Mouse (Mus musculus) heart, embryonic 12.5 days (tissue): ENCODE data around the gene Mfap3. TPM values are rescaled to one million over a fixed set of nuclear protein-coding genes. Genes with fewer than 3 reads are reported as not detected.
A peak's percentile ranks its signal among the peaks of the same experiment; 100 is the strongest.

ENCODE experiments used
- ATAC-seq: fragments of 200-750 bp; cut with Nextera tagmentation; 2 replicates; pipeline ENCODE4 v1.8.0; 2017; ENCODE audit warnings: moderate TSS enrichment, moderate library complexity; ENCODE audit not compliant: insufficient number of reproducible peaks, low FRiP score
- H3K27ac ChIP-seq: fragments of 300-500 bp; sonication (generic); 2 replicates; pipeline ENCODE4 v1.5.1; 2016; ENCODE audit warnings: mild to moderate bottlenecking, moderate library complexity; ENCODE audit not compliant: poor library complexity, severe bottlenecking
- H3K27me3 ChIP-seq: fragments of 300-500 bp; sonication (generic); replicated peaks from 2 replicates; pipeline ENCODE4 v1.6.1; 2016; ENCODE audit warnings: mild to moderate bottlenecking, moderate library complexity
- H3K36me3 ChIP-seq: fragments of 300-500 bp; sonication (generic); 2 replicates; pipeline ENCODE4 v1.6.1; 2016; ENCODE audit warnings: mild to moderate bottlenecking, moderate library complexity
- H3K4me1 ChIP-seq: fragments of 300-500 bp; sonication (generic); replicated peaks from 2 replicates; pipeline ENCODE4 v1.6.1; 2016; ENCODE audit warnings: mild to moderate bottlenecking
- H3K4me2 ChIP-seq: fragments of 300-500 bp; sonication (generic); 2 replicates; pipeline ENCODE4 v1.6.1; 2016; ENCODE audit warnings: mild to moderate bottlenecking, moderate library complexity
- H3K4me3 ChIP-seq: fragments of 300-500 bp; sonication (generic); 2 replicates; pipeline ENCODE4 v1.5.1; 2016; ENCODE audit warnings: mild to moderate bottlenecking
- H3K9ac ChIP-seq: fragments of 300-500 bp; sonication (generic); 2 replicates; pipeline ENCODE4 v1.6.1; 2016; ENCODE audit warnings: mild to moderate bottlenecking, moderate library complexity
- H3K9me3 ChIP-seq: fragments of 300-500 bp; sonication (generic); replicated peaks from 2 replicates; pipeline ENCODE4 v1.6.1; 2016; ENCODE audit warnings: mild to moderate bottlenecking, moderate library complexity
- WGBS: fragments of 180-500 bp; shearing (Covaris S2); methylation state at CpG from one replicate; pipeline ENCODE4 v1.1.7; 2016; 5-methylcytosine and 5-hydroxymethylcytosine counted together
- polyA plus RNA-seq: library from polyadenylated mRNA; unstranded; fragments of >200 nt; fragmentation: Nextera tagmentation; extraction: Ambion mirVana; gene quantifications from 2 replicates; pipeline ENCODE4 v1.2.1, GENCODE M21; 2016

Gene Mfap3
- polyA plus RNA-seq = 31.2 and 33.5 TPM in 2 replicates

GRCm38 (mm10) chr11:57518091-57518750 lies at the start of gene Mfap3, which contains the start of gene Fam114a2:
Gene Mfap3 (plus strand): TSS chr11:57518664.
Gene Fam114a2 (minus strand): TSS chr11:57518617.
- H3K27me3 ChIP-seq = no peaks in the 10 kb centered on the region
- peak within 1 kb of the TSS; percentile 79 for H3K27ac ChIP-seq
- H3K9ac ChIP-seq = peak within 1 kb of the TSS; percentile 92
- H3K4me3 ChIP-seq = peak within 1 kb of the TSS; percentile 88
- H3K36me3 ChIP-seq = peaks cover 23% of the 10 kb centered on the region; the same call in 1 of the 2 replicates
- H3K4me2 ChIP-seq = peak within 1 kb of the TSS; percentile 73
- H3K4me1 ChIP-seq = peaks cover 14% of the 10 kb centered on the region
- no peaks in the 10 kb centered on the region for H3K9me3 ChIP-seq
- WGBS = under 1% methylated on average over 59 of the region's 59 CpGs
- ATAC-seq = peak; percentile 95

- H3K9ac ChIP-seq = no peak overlapping the region
- no peak overlapping the region for H3K4me3 ChIP-seq
- H3K4me1 ChIP-seq = peaks cover 4% of the 10 kb centered on the region; the same call in 1 of the 2 replicates
- H3K4me2 ChIP-seq = no peak overlapping the region
- H3K36me3 ChIP-seq = no peaks in the 10 kb centered on the region
- H3K27ac ChIP-seq = no peak overlapping the region
- no peaks in the 10 kb centered on the region for H3K27me3 ChIP-seq
- 70% methylated on average over 4 of the region's 4 CpGs for WGBS
- no peaks in the 10 kb centered on the region for H3K9me3 ChIP-seq
- no peak for ATAC-seq
Measured at GRCm38 (mm10) chr11:57468706-57469105, 49.8 kb upstream of the Mfap3 start.

GRCm38 (mm10) chr11:57470056-57470455 lies 48.4 kb upstream of the Mfap3 start:
- no peaks in the 10 kb centered on the region for H3K9me3 ChIP-seq
- no peak for ATAC-seq
- WGBS = 40% methylated on average over 6 of the region's 6 CpGs

GRCm38 (mm10) chr11:57470979-57471378 lies 47.5 kb upstream of the Mfap3 start:
- Histone ChIP-seq H3K9me3 (no peaks in the 10 kb centered on the region), H3K4me1 (peaks cover 4% of the 10 kb centered on the region; the same call in 1 of the 2 replicates), H3K27me3 (0 out of 2 replicates have a peak, but pooled peaks cover 3% of the 10 kb centered on the region), H3K4me2 (no peak overlapping the region), H3K36me3 (no peaks in the 10 kb centered on the region), H3K4me3 (no peak overlapping the region), H3K27ac (no peak overlapping the region), H3K9ac (no peak overlapping the region)
- WGBS = 82% methylated on average over 7 of the region's 7 CpGs
- ATAC-seq = no peak

More at GRCm38 (mm10) chr11:57470056-57470455, 48.4 kb upstream of the Mfap3 start:
- H3K27me3 ChIP-seq = 0 out of 2 replicates have a peak, but pooled peaks cover 3% of the 10 kb centered on the region
- H3K9ac ChIP-seq = no peak overlapping the region
- peaks cover 4% of the 10 kb centered on the region; the same call in 1 of the 2 replicates for H3K4me1 ChIP-seq
- no peak overlapping the region for H3K4me2 ChIP-seq
- H3K4me3 ChIP-seq = no peak overlapping the region
- H3K36me3 ChIP-seq = no peaks in the 10 kb centered on the region
- no peak overlapping the region for H3K27ac ChIP-seq

- 0 out of 2 replicates have a peak, but pooled peaks have one; percentile 9 for ATAC-seq
- 56% methylated on average over 6 of the region's 6 CpGs for WGBS
- no peak overlapping the region for H3K9ac ChIP-seq
- no peak overlapping the region for H3K27ac ChIP-seq
- H3K36me3 ChIP-seq = peaks cover 13% of the 10 kb centered on the region
- H3K4me3 ChIP-seq = no peak overlapping the region
- peaks cover 1% of the 10 kb centered on the region; the same call in 1 of the 2 replicates for H3K9me3 ChIP-seq
- H3K27me3 ChIP-seq = 0 out of 2 replicates have a peak, but pooled peaks cover 3% of the 10 kb centered on the region
- H3K4me1 ChIP-seq = no peaks in the 10 kb centered on the region
- no peak overlapping the region for H3K4me2 ChIP-seq
Measured at GRCm38 (mm10) chr11:57474296-57474941, 44.0 kb upstream of the Mfap3 start.

- Histone ChIP-seq H3K4me3 (no peak overlapping the region), H3K9ac (no peak overlapping the region), H3K27me3 (0 out of 2 replicates have a peak, but pooled peaks cover 3% of the 10 kb centered on the region), H3K36me3 (peaks cover 20% of the 10 kb centered on the region), H3K9me3 (peaks cover 7% of the 10 kb centered on the region; the same call in 1 of the 2 replicates), H3K27ac (no peak overlapping the region), H3K4me2 (no peak overlapping the region), H3K4me1 (no peaks in the 10 kb centered on the region)
- no peak for ATAC-seq
- WGBS = 45% methylated on average over 6 of the region's 6 CpGs
Measured at GRCm38 (mm10) chr11:57475119-57475518, 43.3 kb upstream of the Mfap3 start.

- H3K36me3 ChIP-seq = peaks cover 45% of the 10 kb centered on the region
- H3K9me3 ChIP-seq = peaks cover 11% of the 10 kb centered on the region; the same call in 1 of the 2 replicates
- 0 out of 2 replicates have a peak, but pooled peaks cover 4% of the 10 kb centered on the region for H3K4me1 ChIP-seq
- 0 out of 2 replicates have a peak, but pooled peaks cover 3% of the 10 kb centered on the region for H3K27me3 ChIP-seq
- no peak overlapping the region for H3K4me3 ChIP-seq
- no peak overlapping the region for H3K9ac ChIP-seq
- 91% methylated on average over 5 of the region's 5 CpGs for WGBS
- ATAC-seq = no peak
- H3K27ac ChIP-seq = no peak overlapping the region
- no peak overlapping the region for H3K4me2 ChIP-seq
Measured at GRCm38 (mm10) chr11:57478077-57478476, 40.4 kb upstream of the Mfap3 start.

GRCm38 (mm10) chr11:57488436-57488835 lies 30.0 kb upstream of the Mfap3 start:
- no peak for ATAC-seq
- 59% methylated on average over 5 of the region's 5 CpGs for WGBS
- no peak overlapping the region for H3K27ac ChIP-seq
- H3K36me3 ChIP-seq = peaks cover 80% of the 10 kb centered on the region
- peaks cover 9% of the 10 kb centered on the region; the same call in 1 of the 2 replicates for H3K4me1 ChIP-seq
- H3K9ac ChIP-seq = no peak overlapping the region
- no peaks in the 10 kb centered on the region for H3K27me3 ChIP-seq
- H3K4me3 ChIP-seq = no peak overlapping the region
- no peak overlapping the region for H3K4me2 ChIP-seq
- no peaks in the 10 kb centered on the region for H3K9me3 ChIP-seq

- Histone ChIP-seq H3K4me1 (no peaks in the 10 kb centered on the region), H3K4me3 (no peak overlapping the region), H3K27ac (no peak overlapping the region), H3K9ac (no peak overlapping the region), H3K9me3 (no peaks in the 10 kb centered on the region), H3K36me3 (peaks cover 91% of the 10 kb centered on the region), H3K4me2 (no peak overlapping the region), H3K27me3 (no peaks in the 10 kb centered on the region)
- WGBS = 69% methylated on average over 3 of the region's 3 CpGs
- no peak for ATAC-seq
Measured at GRCm38 (mm10) chr11:57496462-57497039, 21.9 kb upstream of the Mfap3 start.

GRCm38 (mm10) chr11:57497701-57498100 lies 20.8 kb upstream of the Mfap3 start:
- WGBS = 85% methylated on average over 3 of the region's 3 CpGs
- peaks cover 84% of the 10 kb centered on the region for H3K36me3 ChIP-seq
- ATAC-seq = no peak
- no peak overlapping the region for H3K9ac ChIP-seq
- H3K27ac ChIP-seq = no peak overlapping the region
- H3K4me2 ChIP-seq = no peak overlapping the region
- H3K27me3 ChIP-seq = no peaks in the 10 kb centered on the region
- H3K9me3 ChIP-seq = no peaks in the 10 kb centered on the region
- no peak overlapping the region for H3K4me3 ChIP-seq
- H3K4me1 ChIP-seq = peaks cover 1% of the 10 kb centered on the region; the same call in 1 of the 2 replicates

GRCm38 (mm10) chr11:57498215-57498614 lies 20.2 kb upstream of the Mfap3 start:
- H3K4me2 ChIP-seq = no peak overlapping the region
- H3K4me3 ChIP-seq = no peak overlapping the region
- ATAC-seq = no peak
- peaks cover 3% of the 10 kb centered on the region; the same call in 1 of the 2 replicates for H3K4me1 ChIP-seq
- no peak overlapping the region for H3K9ac ChIP-seq
- peaks cover 80% of the 10 kb centered on the region for H3K36me3 ChIP-seq
- no peak overlapping the region for H3K27ac ChIP-seq
- 95% methylated on average over 5 of the region's 5 CpGs for WGBS
- H3K9me3 ChIP-seq = no peaks in the 10 kb centered on the region
- H3K27me3 ChIP-seq = no peaks in the 10 kb centered on the region
